Mouse (Mus musculus): ENCODE measurements around the gene Casp3. TPM values are rescaled to one million over a fixed set of nuclear protein-coding genes. Genes with fewer than 3 reads are reported as not detected.
A peak's percentile ranks its signal among the peaks of the same experiment; 100 is the strongest.
"Not testable (repeated sequence)": the region's sequence is repeated elsewhere in the genome, so short reads cannot be mapped to it uniquely, and the experiment has no call there.

The Casp3 gene
- 127 and 165 TPM in 2 replicates for total RNA-seq (2017)

GRCm38 (mm10) chr8:46616879-46617689 lies at the start of gene Casp3, which contains the start of gene Primpol:
TSS of gene Casp3 (plus strand) at chr8:46617291.
TSS of gene Primpol (minus strand) at chr8:46617212.
- peak; percentile 87 to 89 for ATAC-seq (replicated peaks in 1 of 2; ENCODE audit: insufficient read depth in 1 of 2, low FRiP score in 2 of 2, low TSS enrichment in 1 of 2, low read depth in 1 of 2, poor library complexity in 2 of 2, severe bottlenecking in 2 of 2)

- ATAC-seq (replicated peaks in 1 of 2; ENCODE audit: insufficient read depth in 1 of 2, low FRiP score in 2 of 2, low TSS enrichment in 1 of 2, low read depth in 1 of 2, poor library complexity in 2 of 2, severe bottlenecking in 2 of 2) = no peak
Measured at GRCm38 (mm10) chr8:46567946-46568345, 49.1 kb upstream of the Casp3 start.

GRCm38 (mm10) chr8:46568942-46569341 lies 48.1 kb upstream of the Casp3 start:
- no peak for ATAC-seq (replicated peaks in 1 of 2; ENCODE audit: insufficient read depth in 1 of 2, low FRiP score in 2 of 2, low TSS enrichment in 1 of 2, low read depth in 1 of 2, poor library complexity in 2 of 2, severe bottlenecking in 2 of 2)

- peak; percentile 70 to 77 for ATAC-seq (replicated peaks in 1 of 2; ENCODE audit: insufficient read depth in 1 of 2, low FRiP score in 2 of 2, low TSS enrichment in 1 of 2, low read depth in 1 of 2, poor library complexity in 2 of 2, severe bottlenecking in 2 of 2)
Measured at GRCm38 (mm10) chr8:46569659-46570441, 47.2 kb upstream of the Casp3 start.

- no peak for ATAC-seq (replicated peaks in 1 of 2; ENCODE audit: insufficient read depth in 1 of 2, low FRiP score in 2 of 2, low TSS enrichment in 1 of 2, low read depth in 1 of 2, poor library complexity in 2 of 2, severe bottlenecking in 2 of 2)
Measured at GRCm38 (mm10) chr8:46570673-46571072, 46.4 kb upstream of the Casp3 start.

- no peak for ATAC-seq (replicated peaks in 1 of 2; ENCODE audit: insufficient read depth in 1 of 2, low FRiP score in 2 of 2, low TSS enrichment in 1 of 2, low read depth in 1 of 2, poor library complexity in 2 of 2, severe bottlenecking in 2 of 2)
Measured at GRCm38 (mm10) chr8:46573446-46573845, 43.6 kb upstream of the Casp3 start.

GRCm38 (mm10) chr8:46573964-46574363 lies 43.1 kb upstream of the Casp3 start:
- no peak for ATAC-seq (replicated peaks in 1 of 2; ENCODE audit: insufficient read depth in 1 of 2, low FRiP score in 2 of 2, low TSS enrichment in 1 of 2, low read depth in 1 of 2, poor library complexity in 2 of 2, severe bottlenecking in 2 of 2)

GRCm38 (mm10) chr8:46578794-46579193 lies 38.3 kb upstream of the Casp3 start:
- no peak for ATAC-seq (replicated peaks in 1 of 2; ENCODE audit: insufficient read depth in 1 of 2, low FRiP score in 2 of 2, low TSS enrichment in 1 of 2, low read depth in 1 of 2, poor library complexity in 2 of 2, severe bottlenecking in 2 of 2)

- not testable (repeated sequence) for ATAC-seq (replicated peaks in 1 of 2; ENCODE audit: insufficient read depth in 1 of 2, low FRiP score in 2 of 2, low TSS enrichment in 1 of 2, low read depth in 1 of 2, poor library complexity in 2 of 2, severe bottlenecking in 2 of 2)
Measured at GRCm38 (mm10) chr8:46584328-46584727, 32.8 kb upstream of the Casp3 start.

- 0 out of 4 replicates have a peak, but pooled peaks of 1 of the 2 experiments have one; percentile 27 for ATAC-seq (replicated peaks in 1 of 2; ENCODE audit: insufficient read depth in 1 of 2, low FRiP score in 2 of 2, low TSS enrichment in 1 of 2, low read depth in 1 of 2, poor library complexity in 2 of 2, severe bottlenecking in 2 of 2)
Measured at GRCm38 (mm10) chr8:46585576-46585975, 31.5 kb upstream of the Casp3 start.

GRCm38 (mm10) chr8:46587911-46588310 lies 29.2 kb upstream of the Casp3 start:
- ATAC-seq (replicated peaks in 1 of 2; ENCODE audit: insufficient read depth in 1 of 2, low FRiP score in 2 of 2, low TSS enrichment in 1 of 2, low read depth in 1 of 2, poor library complexity in 2 of 2, severe bottlenecking in 2 of 2) = peak in 1 of 2 experiments; percentile 36; a peak in 1 of 4 replicates

GRCm38 (mm10) chr8:46588663-46589062 lies 28.4 kb upstream of the Casp3 start:
- ATAC-seq (replicated peaks in 1 of 2; ENCODE audit: insufficient read depth in 1 of 2, low FRiP score in 2 of 2, low TSS enrichment in 1 of 2, low read depth in 1 of 2, poor library complexity in 2 of 2, severe bottlenecking in 2 of 2) = no peak

GRCm38 (mm10) chr8:46593067-46593466 lies 24.0 kb upstream of the Casp3 start:
- no peak for ATAC-seq (replicated peaks in 1 of 2; ENCODE audit: insufficient read depth in 1 of 2, low FRiP score in 2 of 2, low TSS enrichment in 1 of 2, low read depth in 1 of 2, poor library complexity in 2 of 2, severe bottlenecking in 2 of 2)

GRCm38 (mm10) chr8:46593772-46594171 lies 23.3 kb upstream of the Casp3 start:
- no peak for ATAC-seq (replicated peaks in 1 of 2; ENCODE audit: insufficient read depth in 1 of 2, low FRiP score in 2 of 2, low TSS enrichment in 1 of 2, low read depth in 1 of 2, poor library complexity in 2 of 2, severe bottlenecking in 2 of 2)

GRCm38 (mm10) chr8:46595593-46595992 lies 21.5 kb upstream of the Casp3 start:
- peak; percentile 98 for ATAC-seq (replicated peaks in 1 of 2; ENCODE audit: insufficient read depth in 1 of 2, low FRiP score in 2 of 2, low TSS enrichment in 1 of 2, low read depth in 1 of 2, poor library complexity in 2 of 2, severe bottlenecking in 2 of 2)

- no peak for ATAC-seq (replicated peaks in 1 of 2; ENCODE audit: insufficient read depth in 1 of 2, low FRiP score in 2 of 2, low TSS enrichment in 1 of 2, low read depth in 1 of 2, poor library complexity in 2 of 2, severe bottlenecking in 2 of 2)
Measured at GRCm38 (mm10) chr8:46596530-46596929, 20.6 kb upstream of the Casp3 start.

GRCm38 (mm10) chr8:46597411-46597810 lies 19.7 kb upstream of the Casp3 start:
- no peak for ATAC-seq (replicated peaks in 1 of 2; ENCODE audit: insufficient read depth in 1 of 2, low FRiP score in 2 of 2, low TSS enrichment in 1 of 2, low read depth in 1 of 2, poor library complexity in 2 of 2, severe bottlenecking in 2 of 2)

- ATAC-seq (replicated peaks in 1 of 2; ENCODE audit: insufficient read depth in 1 of 2, low FRiP score in 2 of 2, low TSS enrichment in 1 of 2, low read depth in 1 of 2, poor library complexity in 2 of 2, severe bottlenecking in 2 of 2) = no peak
Measured at GRCm38 (mm10) chr8:46598114-46598513, 19.0 kb upstream of the Casp3 start.

All from hematopoietic stem cell, adult 5-6 weeks (primary cell).